Mouse (Mus musculus): ENCODE results near the gene Msh5.
A peak's percentile ranks its signal among the peaks of the same experiment; 100 is the strongest.
"Not testable (repeated sequence)": the region's sequence is repeated elsewhere in the genome, so short reads cannot be mapped to it uniquely, and the experiment has no call there.

Msh5 gene

GRCm38 (mm10) chr17:35048932-35049440 lies 2.4 kb upstream of the Msh5 start:
- DNase-seq (ENCODE audit: low spot score in 2 of 2), result no peak

GRCm38 (mm10) chr17:35048149-35048931 lies 1.8 kb upstream of the Msh5 start:
- DNase-seq (ENCODE audit: low spot score in 2 of 2), result no peak

GRCm38 (mm10) chr17:35047688-35048087 lies 1.1 kb upstream of the Msh5 start:
- DNase-seq (ENCODE audit: low spot score in 2 of 2), result no peak

- no peak for DNase-seq (ENCODE audit: low spot score in 2 of 2)
Measured at GRCm38 (mm10) chr17:35045807-35046680, 501 bp downstream of the Msh5 start.

DNA sequence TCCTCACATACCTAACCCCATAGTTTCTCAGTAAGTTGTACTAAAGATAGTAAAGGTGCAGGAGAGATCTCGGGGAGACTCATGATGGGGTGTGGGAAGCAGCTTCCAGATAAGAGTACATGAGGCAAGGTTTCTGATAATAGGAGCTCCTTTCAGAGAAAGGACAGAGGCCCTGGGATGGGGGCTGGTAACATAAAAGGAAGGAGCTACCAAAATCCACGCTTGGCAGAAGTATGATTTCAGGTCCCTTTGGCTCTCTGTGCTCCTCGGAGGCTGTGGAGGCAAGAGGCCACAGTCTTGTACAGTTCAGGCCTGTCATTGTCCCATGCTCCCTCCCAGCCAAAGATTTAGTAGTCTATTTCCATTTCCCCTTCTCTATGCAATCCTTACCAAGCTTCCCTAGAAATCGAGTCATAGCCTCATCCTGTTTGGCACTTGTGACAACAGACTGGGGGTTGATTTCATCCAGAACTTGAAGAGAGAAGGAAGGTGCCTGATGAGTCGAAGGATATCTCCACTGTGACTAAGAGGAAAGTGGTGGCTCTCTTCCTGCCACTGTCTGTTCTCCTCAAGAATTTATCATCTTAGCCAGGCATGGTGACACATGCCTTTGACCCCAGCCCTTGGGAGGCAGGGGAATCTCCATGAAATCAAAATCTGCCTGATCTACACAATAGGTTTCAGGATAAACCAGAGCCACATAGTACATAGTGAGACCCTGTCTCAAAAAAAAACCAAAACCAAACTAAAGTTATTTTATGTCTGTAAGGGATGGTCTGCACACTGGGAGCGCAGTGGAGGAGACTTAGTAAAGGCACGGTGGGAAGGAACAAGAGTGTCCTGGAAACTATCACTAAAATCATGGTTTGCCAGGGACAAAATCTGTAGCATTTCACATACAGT lies 1.4 kb downstream of the Msh5 start:
- DNase-seq (ENCODE audit: low spot score in 2 of 2), result no peak

- no peak for DNase-seq (ENCODE audit: low spot score in 2 of 2)
Measured at GRCm38 (mm10) chr17:35043794-35044193, 2.8 kb downstream of the Msh5 start.

DNA sequence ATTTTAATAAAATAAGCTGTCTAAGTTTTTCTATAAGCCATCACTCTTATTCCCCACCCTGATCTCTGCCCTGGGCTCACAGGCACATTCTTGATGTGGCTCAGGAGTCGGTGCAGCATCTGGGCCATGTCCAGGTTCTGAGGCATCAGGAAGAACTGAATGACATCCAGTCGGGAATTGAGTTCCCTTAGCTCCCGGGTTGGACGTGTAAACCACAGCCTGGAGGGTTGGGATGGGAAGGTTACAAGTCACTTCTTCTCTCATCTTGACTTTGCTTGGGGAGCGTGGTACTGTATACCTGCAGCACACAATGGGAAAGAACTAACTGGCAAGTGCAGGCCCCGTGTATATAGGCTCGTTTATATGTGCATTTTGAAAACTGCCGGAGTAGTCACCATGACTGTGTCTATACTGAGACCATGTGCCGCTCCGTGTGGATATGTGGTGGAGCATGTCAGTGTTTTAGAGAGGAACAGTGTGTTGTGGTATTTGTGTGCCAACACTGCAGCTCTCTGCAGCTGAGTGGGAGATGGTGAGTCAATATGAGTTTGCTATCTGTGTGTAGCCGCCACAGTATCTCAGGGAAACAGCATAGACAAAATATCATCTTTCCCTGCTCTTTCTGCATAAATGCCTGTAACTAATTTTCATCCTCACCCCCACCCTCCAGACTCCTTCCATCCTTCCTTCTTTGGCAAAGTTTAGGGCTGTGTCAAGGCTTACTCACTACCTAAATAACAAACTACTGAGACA lies 7.2 kb downstream of the Msh5 start:
- peak; percentile 54 to 56 for DNase-seq (ENCODE audit: low spot score in 2 of 2)

DNA sequence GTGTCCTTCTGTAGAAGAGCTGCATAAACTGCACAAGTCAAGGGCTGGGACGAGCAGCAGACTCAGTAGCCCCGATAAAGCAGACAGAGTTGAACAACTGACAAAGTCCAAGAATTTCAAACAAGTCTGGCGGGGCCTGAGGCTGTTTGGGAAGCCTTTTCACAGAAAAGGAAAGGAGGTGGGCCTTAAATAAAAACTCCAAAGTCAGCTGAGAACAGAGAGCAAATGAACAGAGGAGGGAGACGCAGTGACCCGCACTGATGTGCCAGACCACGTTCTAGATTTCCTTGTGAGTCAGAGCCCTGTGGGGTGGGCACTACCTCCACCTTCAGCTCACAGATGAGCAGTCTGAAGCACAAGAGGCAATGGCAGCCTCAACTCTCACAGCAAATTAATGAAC lies 11.6 kb downstream of the Msh5 start:
- no peak for DNase-seq (ENCODE audit: low spot score in 2 of 2)

GRCm38 (mm10) chr17:35033703-35034102 lies 12.8 kb downstream of the Msh5 start:
- not testable (repeated sequence) for DNase-seq (ENCODE audit: low spot score in 2 of 2)

- no peak for DNase-seq (ENCODE audit: low spot score in 2 of 2)
Measured at GRCm38 (mm10) chr17:35032323-35032870, 14.1 kb downstream of the Msh5 start.

GRCm38 (mm10) chr17:35031880-35032279 lies 14.7 kb downstream of the Msh5 start:
- no peak for DNase-seq (ENCODE audit: low spot score in 2 of 2)

GRCm38 (mm10) chr17:35031272-35031671 lies 15.3 kb downstream of the Msh5 start:
- no peak for DNase-seq (ENCODE audit: low spot score in 2 of 2)

DNA sequence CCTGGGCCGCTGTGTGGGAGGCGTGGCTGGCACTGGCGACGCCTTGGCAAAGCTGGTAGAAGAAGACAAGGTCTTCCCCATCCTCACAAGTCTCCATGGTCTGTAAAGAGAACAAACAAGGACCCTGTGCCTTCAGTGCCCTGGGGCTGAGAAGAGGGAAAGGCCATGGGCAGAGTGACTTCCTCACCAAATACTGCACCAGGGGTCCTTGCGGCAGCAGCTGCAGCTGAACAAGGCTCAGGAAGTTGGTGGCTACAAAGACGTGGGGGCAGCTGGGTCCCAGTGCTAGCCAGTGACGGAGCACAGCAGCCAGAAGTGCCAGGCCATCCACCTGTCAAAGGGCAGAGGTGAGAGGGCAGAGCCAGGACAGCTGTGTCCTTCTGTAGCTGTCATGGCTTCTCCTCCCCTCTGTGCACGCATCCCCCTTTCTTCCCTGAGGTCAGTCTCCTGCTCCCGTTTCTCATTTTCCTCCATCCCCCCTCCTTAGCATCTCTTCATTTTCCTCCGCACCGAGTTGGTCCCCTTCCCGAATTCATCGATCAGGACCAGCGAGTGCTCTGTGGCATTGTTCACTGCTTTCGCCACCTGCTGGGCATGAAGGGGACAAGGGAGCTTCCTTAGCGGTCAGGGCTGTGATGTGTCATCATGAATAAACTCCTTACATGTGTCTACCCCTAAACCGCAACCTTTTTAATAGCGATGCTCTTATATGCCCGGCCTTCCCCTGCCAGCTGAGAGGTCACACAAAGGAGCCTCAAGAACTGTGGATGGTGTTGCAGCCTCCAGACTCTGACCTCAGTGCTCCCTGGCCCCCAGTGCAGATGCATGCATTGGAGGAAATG lies 16.6 kb downstream of the Msh5 start:
- no peak for DNase-seq (ENCODE audit: low spot score in 2 of 2)

- DNase-seq (ENCODE audit: low spot score in 2 of 2), result no peak
Measured at GRCm38 (mm10) chr17:35028315-35028714, 18.2 kb downstream of the Msh5 start.

GRCm38 (mm10) chr17:35027277-35028068 lies 19.1 kb downstream of the Msh5 start, which contains the start of gene Sapcd1:
Gene Sapcd1, minus strand, starts transcription at chr17:35028016.
- no peak for DNase-seq (ENCODE audit: low spot score in 2 of 2)

- no peak for DNase-seq (ENCODE audit: low spot score in 2 of 2)
Measured at GRCm38 (mm10) chr17:35026206-35026605, 20.3 kb downstream of the Msh5 start.

DNA sequence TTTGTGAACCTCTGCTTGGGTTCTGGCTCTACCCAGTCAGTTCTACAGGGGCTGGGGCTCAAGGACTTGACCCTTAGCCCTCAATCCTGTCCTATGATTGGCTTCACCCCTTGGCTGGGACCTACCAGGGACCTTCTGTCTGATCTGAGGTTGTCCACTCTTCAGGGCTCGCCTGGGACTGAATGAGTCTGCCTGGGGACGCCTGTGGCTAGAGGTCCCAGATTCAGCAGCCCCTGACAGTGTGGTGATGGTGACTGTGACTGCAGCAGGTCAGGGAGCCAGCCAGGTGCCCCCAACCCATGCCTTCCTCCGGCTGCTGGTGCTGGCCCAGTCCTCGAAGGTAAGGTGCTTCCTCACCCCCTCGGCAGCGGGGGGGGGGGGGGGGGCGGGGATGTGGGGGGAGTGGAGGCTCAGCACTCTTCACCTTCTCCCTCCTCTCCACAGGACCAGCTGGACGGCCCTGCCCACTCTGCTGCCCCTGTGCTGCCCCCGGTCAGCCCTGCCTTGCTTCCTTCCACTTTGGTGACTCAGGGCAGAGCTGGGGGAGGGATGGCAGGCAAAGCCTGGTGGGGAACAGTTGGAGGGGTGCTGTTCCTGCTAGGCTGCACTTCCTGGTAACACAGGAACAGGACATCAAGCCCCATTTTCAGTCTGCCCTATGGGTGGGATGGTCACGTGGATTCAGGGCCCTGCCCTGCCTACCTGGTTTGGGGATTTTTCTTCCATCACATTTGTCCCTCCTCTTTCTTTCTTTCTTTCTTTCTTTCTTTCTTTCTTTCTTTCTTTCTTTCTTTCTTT lies 21.7 kb downstream of the Msh5 start:
- no peak for DNase-seq (ENCODE audit: low spot score in 2 of 2)

DNA sequence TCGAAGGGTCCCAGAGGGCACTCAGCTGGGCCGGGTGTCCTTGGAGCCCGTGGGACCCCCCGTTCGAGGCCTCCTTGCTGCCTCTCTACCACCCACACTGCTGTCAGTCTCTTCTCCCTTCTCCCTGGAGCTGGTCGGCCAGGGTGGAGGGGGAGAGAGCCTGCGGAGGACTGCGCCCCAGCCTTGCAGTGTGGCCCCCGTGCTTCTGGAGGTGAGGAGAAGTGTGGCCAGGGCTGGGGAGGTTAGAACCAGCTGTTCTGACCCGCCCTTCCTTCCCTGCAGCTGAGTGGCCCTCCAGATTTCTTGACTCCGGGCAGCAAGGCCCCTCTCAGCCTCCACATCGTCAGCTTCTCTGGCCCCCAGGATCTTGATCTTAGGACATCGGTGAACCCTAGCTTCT lies 22.3 kb downstream of the Msh5 start:
- no peak for DNase-seq (ENCODE audit: low spot score in 2 of 2)
